Mouse (Mus musculus): ENCODE measurements around the gene Slc12a8.
A peak's percentile ranks its signal among the peaks of the same experiment; 100 is the strongest.

GRCm38 (mm10) chr16:33560281-33560680, 43.2 kb downstream of the Slc12a8 start:
- no peak for TF ChIP-seq EP300 (IDR thresholded peaks at IDR 0.05; ENCODE audit: insufficient read depth, low read depth, low read length)
- TF ChIP-seq POLR2A (IDR thresholded peaks at IDR 0.05; ENCODE audit: insufficient read depth, low read length): no peak
- peak; percentile 77 for TF ChIP-seq CTCF (IDR thresholded peaks at IDR 0.05; ENCODE audit: low read depth, low read length)

Data from ES-Bruce4 (cell line).